In genomic region chr5:142728301-142728700, GRCm38 (mm10) we compare ENCODE assay signal across 27 mouse cellular contexts. TPM values are rescaled to one million over a fixed set of nuclear protein-coding genes. Genes with fewer than 3 reads are reported as not detected.
"Had no signal": no experiment of that assay in that cellular context is flagged by ENCODE, and none has a peak within 500 bp of the region (broad histone marks: within the 10 kb centered on the region; RNA-seq: fewer than 3 reads in every experiment).

No protein-coding gene starts in this region.

- H3K4me2 ChIP-seq: heart, embryonic 12.5 days; hindbrain, embryonic 13.5 days; hindbrain, embryonic 15.5 days; limb, embryonic 13.5 days; limb, embryonic 15.5 days; liver, embryonic 12.5 days had no signal

- H3K9ac ChIP-seq: heart, embryonic 12.5 days; hindbrain, embryonic 13.5 days; hindbrain, embryonic 15.5 days; limb, embryonic 13.5 days; limb, embryonic 15.5 days; liver, embryonic 12.5 days; liver, embryonic 14.5 days had no signal

- H3K4me3 ChIP-seq: gastrocnemius, adult 2 months; heart, embryonic 10.5 days; heart, embryonic 12.5 days; hindbrain, embryonic 13.5 days; hindbrain, embryonic 15.5 days; limb, embryonic 13.5 days; limb, embryonic 15.5 days; liver, embryonic 12.5 days had no signal

- ATAC-seq: hindbrain, postnatal 0 days; intestine, embryonic 16.5 days; liver, embryonic 12.5 days had no signal

- H3K9me3 ChIP-seq: heart, embryonic 10.5 days; heart, embryonic 12.5 days; hindbrain, embryonic 13.5 days; hindbrain, embryonic 15.5 days; limb, embryonic 13.5 days; limb, embryonic 15.5 days; liver, embryonic 12.5 days had no signal

- H3K27me3 ChIP-seq: heart, embryonic 12.5 days; hindbrain, embryonic 13.5 days; hindbrain, embryonic 15.5 days; limb, embryonic 13.5 days; limb, embryonic 15.5 days; liver, embryonic 12.5 days had no signal

- DNase-seq: gastrocnemius, adult 2 months; gastrocnemius, postnatal 10 days; gastrocnemius, postnatal 25 days; heart, adult 18-20 months; heart, postnatal 10 days; kidney, adult 11 months; kidney, adult 2 months; kidney, adult 9 months; kidney, postnatal 14 days; kidney, postnatal 36 days; layer of hippocampus, adult 9-11 months; layer of hippocampus, postnatal 36 days; left cerebral cortex, postnatal 4 days had no signal

- H3K27ac ChIP-seq: gastrocnemius, adult 2 months; heart, embryonic 10.5 days; hindbrain, embryonic 13.5 days; hindbrain, embryonic 15.5 days; hindbrain, postnatal 0 days; kidney, postnatal 0 days; limb, embryonic 13.5 days; limb, embryonic 15.5 days; liver, embryonic 12.5 days; liver, embryonic 14.5 days had no signal

RNA-seq across cellular contexts. Expression of gene Slc29a4, which starts 36.0 kb away (rescaled TPM):
- total RNA-seq: gastrocnemius, adult 2 months; granulocyte monocyte progenitor cell, adult 5-6 weeks; hematopoietic stem cell, adult 5-6 weeks; liver, adult 2 months had no signal
